Mouse (Mus musculus): ENCODE data around the gene Csf2ra. TPM values are rescaled to one million over a fixed set of nuclear protein-coding genes. Genes with fewer than 3 reads are reported as not detected.
A peak's percentile ranks its signal among the peaks of the same experiment; 100 is the strongest.
"Not testable (repeated sequence)": the region's sequence is repeated elsewhere in the genome, so short reads cannot be mapped to it uniquely, and the experiment has no call there.

Csf2ra gene
- 1 to 10 TPM; 2.2 TPM for polyA plus RNA-seq (2017; shearing (Covaris generic))

- no peak for ATAC-seq
Observed at GRCm38 (mm10) chr19:61227941-61228701, at the start of gene Csf2ra. Csf2ra (minus strand) TSS chr19:61228429.

GRCm38 (mm10) chr19:61275446-61275845 is 47.2 kb upstream of the Csf2ra start:
- ATAC-seq: no peak

- ATAC-seq: not testable (repeated sequence)
Observed at GRCm38 (mm10) chr19:61269141-61269540, 40.9 kb upstream of the Csf2ra start.

- ATAC-seq: no peak
Observed at GRCm38 (mm10) chr19:61267141-61267540, 38.9 kb upstream of the Csf2ra start.

GRCm38 (mm10) chr19:61266651-61267050 is 38.4 kb upstream of the Csf2ra start:
- no peak for ATAC-seq

GRCm38 (mm10) chr19:61266246-61266615 is 38.0 kb upstream of the Csf2ra start:
- ATAC-seq: no peak

GRCm38 (mm10) chr19:61265349-61266245 is 37.4 kb upstream of the Csf2ra start:
- ATAC-seq: peak; percentile 52

GRCm38 (mm10) chr19:61264933-61265332 is 36.7 kb upstream of the Csf2ra start:
- ATAC-seq: no peak

- no peak for ATAC-seq
Observed at GRCm38 (mm10) chr19:61264227-61264626, 36.0 kb upstream of the Csf2ra start.

GRCm38 (mm10) chr19:61261241-61261640 is 33.0 kb upstream of the Csf2ra start:
- no peak for ATAC-seq

GRCm38 (mm10) chr19:61257733-61258132 is 29.5 kb upstream of the Csf2ra start:
- no peak for ATAC-seq

- no peak for ATAC-seq
Observed at GRCm38 (mm10) chr19:61256166-61256887, 28.1 kb upstream of the Csf2ra start.

- ATAC-seq: not testable (repeated sequence)
Observed at GRCm38 (mm10) chr19:61247334-61247733, 19.1 kb upstream of the Csf2ra start.

- ATAC-seq: no peak
Observed at GRCm38 (mm10) chr19:61244721-61245436, 16.6 kb upstream of the Csf2ra start.

GRCm38 (mm10) chr19:61237967-61238366 is 9.7 kb upstream of the Csf2ra start:
- ATAC-seq: no peak

- no peak for ATAC-seq
Observed at GRCm38 (mm10) chr19:61234532-61234931, 6.3 kb upstream of the Csf2ra start.

GRCm38 (mm10) chr19:61226928-61227854 is 1.0 kb downstream of the Csf2ra start:
- ATAC-seq: peak; percentile 82

- ATAC-seq: peak; percentile 48
Observed at GRCm38 (mm10) chr19:61226401-61226927, 1.8 kb downstream of the Csf2ra start.

- no peak for ATAC-seq
Observed at GRCm38 (mm10) chr19:61225526-61226400, 2.5 kb downstream of the Csf2ra start.

All from CD4-positive, CD25-positive, alpha-beta regulatory T cell, adult 4 months (primary cell).